Mouse (Mus musculus) left cerebral cortex, adult 11 months (tissue): ENCODE measurements around the gene Ldlrad1.

Experiments used
- DNase-seq: peaks from one replicate; pipeline ENCODE4 v3.0.0; 2022; ENCODE audit warnings: low spot score

Gene Ldlrad1

DNA sequence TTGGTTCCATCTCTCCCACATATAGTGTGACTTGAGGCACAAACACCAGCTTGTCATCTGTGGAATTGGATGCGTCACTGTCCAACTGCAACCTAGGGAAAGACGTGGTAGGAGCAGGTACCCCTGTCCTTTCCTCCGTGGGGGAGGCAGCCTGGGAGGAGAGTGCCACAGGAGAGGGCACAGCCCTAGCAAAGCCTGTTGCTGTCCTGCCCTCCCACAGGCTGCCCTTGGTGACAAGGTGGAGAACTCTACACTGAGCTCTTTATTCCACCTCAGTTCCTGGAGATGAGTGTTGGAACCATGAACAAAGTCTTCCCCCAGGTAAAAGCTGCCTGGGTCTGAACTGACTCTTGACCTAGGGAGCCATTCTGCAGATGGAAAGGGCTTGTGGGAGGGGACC is at the start of gene Ldlrad1:
TSS of gene Ldlrad1 (plus strand) at position 301 of the 400 bp plus-strand sequence.
- no peak for DNase-seq

GRCm38 (mm10) chr4:107160181-107160580 is 48.8 kb upstream of the Ldlrad1 start:
- DNase-seq, result no peak

DNA sequence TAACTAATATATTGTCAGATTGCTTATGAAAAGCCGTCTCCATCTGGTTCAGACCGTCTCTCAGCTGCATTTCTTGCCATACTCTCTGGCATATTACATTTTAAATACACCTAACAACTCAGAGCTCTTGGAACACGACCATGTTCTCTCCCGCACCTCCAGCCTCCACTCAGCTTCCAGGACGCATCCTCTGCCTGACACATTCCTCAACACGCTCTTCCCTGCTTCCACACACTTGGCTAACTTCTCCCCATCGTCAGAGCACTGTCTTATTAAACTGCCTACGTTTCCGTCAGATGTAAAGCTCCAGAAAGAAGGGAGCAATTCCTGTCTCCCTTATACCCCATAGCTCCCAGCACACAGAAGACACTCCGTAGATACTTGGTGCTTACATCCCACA is 45.6 kb upstream of the Ldlrad1 start:
- DNase-seq, result peak; percentile 25

GRCm38 (mm10) chr4:107163756-107164587 is 45.0 kb upstream of the Ldlrad1 start:
- peak; percentile 52 for DNase-seq

- DNase-seq, result no peak
These were observed 42.3 kb upstream of the Ldlrad1 start for GRCm38 (mm10) chr4:107166700-107167099.

DNA sequence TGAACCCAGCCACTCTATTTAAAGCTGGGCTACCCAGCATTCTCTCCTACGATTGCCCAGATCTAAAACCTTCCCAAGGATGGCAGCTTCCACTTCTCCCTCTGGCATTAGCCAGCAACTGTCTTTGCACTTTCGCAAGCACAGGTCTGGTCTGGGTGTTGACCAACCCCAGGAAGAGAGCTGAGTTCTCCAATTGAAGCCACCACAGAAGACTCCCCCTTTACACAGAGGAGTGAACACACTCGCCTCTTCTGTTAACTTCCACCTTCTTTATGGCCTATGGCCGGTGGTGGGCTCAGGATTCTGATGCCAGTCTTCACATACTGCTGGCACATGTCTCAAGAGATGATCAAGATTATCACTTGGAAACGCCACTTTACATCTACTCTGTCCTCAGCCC is 41.2 kb upstream of the Ldlrad1 start:
- no peak for DNase-seq

DNA sequence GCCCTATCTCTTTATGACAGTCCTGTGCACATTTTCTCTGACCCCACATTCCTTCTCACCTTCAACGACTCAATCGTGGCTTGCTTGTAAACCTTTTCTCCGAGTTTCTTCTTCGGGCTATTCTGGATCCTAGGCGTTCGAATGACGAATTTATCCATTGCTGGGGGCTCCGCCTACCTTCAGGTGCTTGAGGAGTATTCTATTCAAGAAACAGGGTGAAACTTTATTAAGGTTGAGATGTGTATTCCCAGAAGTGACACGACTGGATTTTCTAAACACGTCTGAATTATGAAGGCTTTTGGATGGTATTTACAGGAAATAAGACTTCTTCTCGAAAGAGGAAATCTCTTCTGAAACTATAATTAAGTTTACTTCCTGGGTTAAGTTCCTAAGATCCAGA is 31.5 kb upstream of the Ldlrad1 start:
- DNase-seq, result no peak

GRCm38 (mm10) chr4:107178182-107178829 is 30.7 kb upstream of the Ldlrad1 start, which contains the start of gene Tmem59:
Gene Tmem59 (plus strand): TSS chr4:107178399.
- DNase-seq, result peak; percentile 91

GRCm38 (mm10) chr4:107178830-107179490 is 30.0 kb upstream of the Ldlrad1 start, which contains the start of gene Tceanc2:
Gene Tceanc2 (minus strand): TSS chr4:107179116.
- DNase-seq, result peak; percentile 33

GRCm38 (mm10) chr4:107179561-107179960 is 29.4 kb upstream of the Ldlrad1 start:
- no peak for DNase-seq

- no peak for DNase-seq
These were observed 28.2 kb upstream of the Ldlrad1 start for GRCm38 (mm10) chr4:107180746-107181145.

DNA sequence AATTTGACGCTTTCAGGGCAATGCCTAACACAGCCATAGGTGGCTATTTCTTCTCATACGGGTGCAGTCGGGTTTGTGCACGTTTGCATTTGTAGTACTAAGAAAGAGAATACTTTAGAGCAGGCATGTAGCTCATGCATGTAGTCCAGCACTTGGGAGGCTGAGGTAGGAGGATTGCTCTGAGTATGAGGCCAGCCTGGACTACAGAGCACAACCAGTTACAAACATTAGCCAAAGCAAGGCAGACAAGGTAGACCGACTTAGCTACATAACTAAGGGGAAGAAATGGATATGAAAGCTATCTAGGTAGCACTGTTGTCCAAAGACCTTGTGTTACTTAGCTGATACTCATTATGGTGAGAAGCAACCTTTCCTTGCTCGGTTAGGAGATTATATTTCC is 27.1 kb upstream of the Ldlrad1 start:
- no peak for DNase-seq

DNA sequence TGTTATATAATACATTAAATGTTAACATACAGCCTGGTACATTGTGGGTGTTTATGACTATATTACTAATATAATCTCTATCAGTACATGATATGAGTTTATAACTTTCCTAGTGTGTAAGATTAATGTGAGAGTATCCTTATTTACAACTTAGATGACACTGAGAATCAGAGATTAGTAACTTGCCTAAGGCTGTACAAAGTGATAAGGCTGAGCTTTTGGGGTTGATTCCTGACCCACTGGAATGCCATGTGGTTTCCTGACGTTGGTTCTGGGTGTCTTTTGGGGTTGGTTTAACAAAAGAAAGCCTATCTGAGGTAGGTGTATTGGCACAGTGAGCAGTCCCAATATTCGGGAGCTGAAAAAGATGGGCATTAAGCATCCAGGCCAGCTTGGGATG is 26.2 kb upstream of the Ldlrad1 start:
- DNase-seq, result no peak

DNA sequence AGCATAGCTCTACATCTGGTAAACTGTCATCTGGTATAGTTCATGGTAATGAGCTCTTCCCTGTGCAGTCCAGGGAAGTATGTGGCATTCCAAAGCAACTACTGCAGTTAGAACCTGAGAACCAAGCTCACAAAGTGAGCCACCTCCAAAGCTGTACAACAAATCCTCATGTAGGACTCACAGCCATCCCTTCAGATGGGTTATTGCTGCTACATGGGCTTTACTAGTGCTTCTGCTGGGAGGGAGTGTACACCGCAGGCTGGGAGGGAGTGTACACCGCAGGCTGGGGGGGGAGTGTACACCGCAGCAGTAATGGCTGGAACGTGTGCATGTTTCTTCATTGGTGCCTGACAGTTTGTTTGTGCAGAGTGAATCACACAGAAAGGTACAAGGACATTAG is 25.8 kb upstream of the Ldlrad1 start:
- no peak for DNase-seq

- DNase-seq, result no peak
These were observed 23.3 kb upstream of the Ldlrad1 start for GRCm38 (mm10) chr4:107185703-107186102.

DNA sequence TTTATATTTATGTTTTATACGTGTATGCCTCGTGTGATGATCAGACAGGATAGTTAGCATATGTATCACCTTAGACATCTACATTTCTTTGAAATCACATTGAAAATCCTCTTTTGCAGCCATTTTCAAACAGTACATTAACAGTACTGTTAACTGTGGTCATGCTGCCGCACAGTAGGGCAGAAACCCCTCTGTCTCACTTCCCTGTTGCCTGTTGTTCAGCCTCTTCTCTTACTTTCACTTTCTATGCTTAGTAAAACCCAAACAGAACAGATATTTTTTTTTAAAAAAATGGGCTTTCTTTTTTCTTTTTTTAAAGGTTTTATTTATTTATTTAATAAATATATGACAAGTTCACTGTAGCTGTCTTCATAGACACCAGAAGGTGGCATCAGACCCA is 15.1 kb upstream of the Ldlrad1 start:
- DNase-seq, result no peak

DNA sequence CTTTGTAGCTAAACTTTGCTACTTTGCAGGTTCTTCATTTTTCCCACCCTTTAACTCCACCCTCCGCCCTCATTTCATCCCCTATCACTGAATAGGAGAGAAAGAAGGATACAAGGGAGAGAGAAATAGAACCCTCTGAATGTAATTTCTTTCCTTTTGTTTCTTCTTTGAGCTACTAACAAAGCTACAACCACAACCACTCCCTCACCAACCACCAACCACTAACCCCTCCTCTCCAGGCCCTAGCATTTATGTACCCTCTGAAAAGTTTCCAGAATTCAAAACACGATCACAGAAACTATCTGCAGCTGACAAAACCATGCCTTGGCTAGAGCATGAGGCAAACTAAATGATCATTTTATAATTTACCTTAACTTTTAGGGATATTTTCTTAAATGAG is 12.5 kb upstream of the Ldlrad1 start:
- no peak for DNase-seq

- no peak for DNase-seq
These were observed 10.9 kb upstream of the Ldlrad1 start for GRCm38 (mm10) chr4:107198072-107198471.

- no peak for DNase-seq
These were observed 7.2 kb upstream of the Ldlrad1 start for GRCm38 (mm10) chr4:107201779-107202178.

- DNase-seq, result no peak
These were observed 6.0 kb upstream of the Ldlrad1 start for GRCm38 (mm10) chr4:107203001-107203400.

DNA sequence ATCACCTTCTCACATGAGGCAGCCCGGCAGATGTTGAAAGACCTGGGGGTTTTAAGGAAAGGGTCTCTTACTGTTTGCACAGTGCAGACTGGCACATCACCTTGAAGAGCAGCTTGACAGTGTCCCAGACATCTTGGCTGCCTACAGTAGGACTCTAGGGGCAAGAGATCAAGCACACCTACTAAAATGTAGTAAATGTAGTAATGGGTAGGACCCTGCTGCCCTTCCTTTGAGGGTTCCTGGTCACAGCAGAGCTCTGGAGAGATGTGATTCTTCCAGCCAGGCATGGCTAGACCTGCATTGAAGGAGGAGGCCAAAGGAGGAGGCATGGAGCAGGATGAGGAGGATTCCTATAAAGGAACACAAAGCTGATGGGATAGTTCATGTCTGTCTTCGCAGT is 2.0 kb upstream of the Ldlrad1 start:
- DNase-seq, result no peak

- DNase-seq, result no peak
These were observed 1.6 kb downstream of the Ldlrad1 start for GRCm38 (mm10) chr4:107210483-107211097.
